Mouse (Mus musculus) MEL (cell line): ENCODE results near the gene Tmsb4x.

Experiments
- CTCF ChIP-seq, 3 experiments: IDR thresholded peaks in 2 of 3; conservative IDR thresholded peaks in 1 of 3; 2 replicates each; pipeline ENCODE4 v1.5.1; 2011 to 2012; ENCODE audit warnings: low read length in 3 of 3, low read depth in 2 of 3, mild to moderate bottlenecking in 2 of 3, improper control_type of control experiment in 1 of 3, inconsistent platforms in 1 of 3, mixed read lengths in 1 of 3, moderate library complexity in 1 of 3; ENCODE audit not compliant: control insufficient read depth in 1 of 3, insufficient read depth in 1 of 3, poor library complexity in 1 of 3, severe bottlenecking in 1 of 3
- EP300 ChIP-seq, 2 experiments: IDR thresholded peaks; 2 replicates each; pipeline ENCODE4 v1.6.1; 2011; ENCODE audit warnings: improper control_type of control experiment in 2 of 2, low read length in 2 of 2, low read depth in 1 of 2, mild to moderate bottlenecking in 1 of 2
- GATA1 ChIP-seq: IDR thresholded peaks from 2 replicates; pipeline ENCODE4 v1.6.1; 2011; ENCODE audit warnings: low read depth, low read length, improper control_type of control experiment
- MAX ChIP-seq: IDR thresholded peaks from 2 replicates; pipeline ENCODE4 v1.6.1; 2011; ENCODE audit warnings: low read length, improper control_type of control experiment
- NRF1 ChIP-seq: IDR thresholded peaks from 2 replicates; pipeline ENCODE4 v1.6.1; 2014; ENCODE audit warnings: low read depth, mild to moderate bottlenecking, inconsistent platforms, low read length, improper control_type of control experiment, moderate library complexity; ENCODE audit not compliant: poor library complexity, insufficient read depth, severe bottlenecking
- POLR2A ChIP-seq, 2 experiments: IDR thresholded peaks; 2 replicates each; pipeline ENCODE4 v1.6.1; 2011 to 2012; ENCODE audit warnings: low read length in 2 of 2, mild to moderate bottlenecking in 2 of 2, control low read depth in 1 of 2, improper control_type of control experiment in 1 of 2, low read depth in 1 of 2, moderate library complexity in 1 of 2; ENCODE audit not compliant: control insufficient read depth in 1 of 2, insufficient read depth in 1 of 2, poor library complexity in 1 of 2
- ZNF384 ChIP-seq: IDR thresholded peaks from 2 replicates; pipeline ENCODE4 v1.6.1; 2012; ENCODE audit warnings: low read depth, mild to moderate bottlenecking, inconsistent platforms, low read length, improper control_type of control experiment

DNA sequence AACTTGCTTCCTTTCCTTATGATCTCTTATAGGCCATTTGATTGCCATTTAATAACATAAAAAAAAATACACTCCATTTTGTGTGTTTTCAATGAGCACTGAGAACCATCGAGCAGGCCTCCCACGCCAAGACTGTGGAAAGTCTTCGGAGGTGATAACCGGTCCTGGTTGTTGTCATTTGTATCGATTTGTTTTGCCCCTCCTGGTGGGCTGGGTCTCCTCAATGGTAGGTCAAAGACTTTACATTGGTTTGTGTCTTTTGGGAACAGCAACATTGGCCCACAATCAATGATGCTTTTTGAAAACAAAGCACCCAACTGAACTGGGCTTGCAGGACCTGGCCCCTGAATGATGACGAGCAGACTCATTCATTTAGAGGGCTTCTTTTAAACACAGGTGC lies 18.6 kb upstream of the Tmsb4x start:
- no peak for TF ChIP-seq EP300 (IDR thresholded peaks at IDR 0.05; ENCODE audit: low read depth in 1 of 2, low read length in 2 of 2)
- no peak for TF ChIP-seq POLR2A (IDR thresholded peaks at IDR 0.05; ENCODE audit: control insufficient read depth in 1 of 2, insufficient read depth in 1 of 2, low read depth in 1 of 2, low read length in 2 of 2, poor library complexity in 1 of 2)
- TF ChIP-seq CTCF (IDR thresholded peaks at IDR 0.05 in 2 of 3, conservative IDR thresholded peaks at IDR 0.05 in 1 of 3; ENCODE audit: control insufficient read depth in 1 of 3, insufficient read depth in 1 of 3, low read depth in 2 of 3, low read length in 3 of 3, poor library complexity in 1 of 3, severe bottlenecking in 1 of 3) = no peak
- TF ChIP-seq MAX = no peak
- no peak for TF ChIP-seq GATA1
- no peak for TF ChIP-seq ZNF384
- TF ChIP-seq NRF1 = no peak
